Mouse (Mus musculus) stomach, postnatal 0 days (tissue): ENCODE results near the gene Srbd1.

Source experiments
- CTCF ChIP-seq: IDR thresholded peaks from 2 replicates; pipeline ENCODE4 v1.5.1; 2016; ENCODE audit warnings: antibody characterized with exemption, low read depth, mild to moderate bottlenecking, moderate library complexity
- EP300 ChIP-seq: optimal IDR thresholded peaks from 2 replicates; pipeline ENCODE3; 2016; ENCODE audit warnings: antibody characterized with exemption

DNA sequence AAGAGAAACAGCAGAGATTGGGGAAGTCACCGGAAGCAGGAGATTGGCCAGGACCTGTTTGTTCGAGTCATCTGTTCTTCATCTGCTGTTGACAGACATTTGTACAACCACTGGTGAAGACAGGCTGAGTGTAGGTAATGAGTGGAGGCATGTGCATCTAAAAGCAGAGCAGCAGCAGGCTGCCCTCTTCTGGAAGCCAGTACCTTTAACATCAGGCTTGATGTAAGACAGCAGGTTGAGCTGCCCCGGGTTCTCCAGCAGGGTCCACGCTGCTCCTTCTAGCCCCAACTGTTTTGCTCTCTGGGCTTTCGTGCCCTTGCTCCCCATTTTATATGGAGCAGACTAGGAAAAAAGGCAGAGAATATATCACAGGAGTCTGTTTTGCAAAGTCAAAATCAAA, 19.1 kb downstream of the Srbd1 start:
- peak; percentile 52 for TF ChIP-seq CTCF
- TF ChIP-seq EP300: no peak
